Mouse (Mus musculus) intestine, embryonic 16.5 days (tissue): ENCODE data around the gene Piezo1. TPM values are rescaled to one million over a fixed set of nuclear protein-coding genes. Genes with fewer than 3 reads are reported as not detected.

Experiments
- ATAC-seq: fragments of 200-750 bp; cut with Nextera tagmentation; 2 replicates; pipeline ENCODE4 v1.8.0; 2017; ENCODE audit warnings: moderate TSS enrichment, moderate library complexity
- H3K27ac ChIP-seq: fragments of 300-500 bp; sonication (generic); 2 replicates; pipeline ENCODE4 v1.5.1; 2014; ENCODE audit warnings: mild to moderate bottlenecking, low read length
- H3K27me3 ChIP-seq: fragments of 300-500 bp; sonication (generic); replicated peaks from 2 replicates; pipeline ENCODE4 v1.6.1; 2014; ENCODE audit warnings: low read length, control low read depth, mixed read lengths; ENCODE audit not compliant: control insufficient read depth, insufficient read depth
- H3K36me3 ChIP-seq: fragments of 300-500 bp; sonication (generic); 2 replicates; pipeline ENCODE4 v1.6.1; 2014; ENCODE audit warnings: low read length, control low read depth; ENCODE audit not compliant: control insufficient read depth, insufficient read depth
- H3K4me1 ChIP-seq: fragments of 300-500 bp; sonication (generic); 2 replicates; pipeline ENCODE4 v1.6.1; 2014; ENCODE audit warnings: low read length, control low read depth, mixed read lengths; ENCODE audit not compliant: control insufficient read depth, insufficient read depth
- H3K4me2 ChIP-seq: fragments of 300-500 bp; sonication (generic); 2 replicates; pipeline ENCODE4 v1.6.1; 2014; ENCODE audit warnings: low read depth, low read length, control low read depth
- H3K4me3 ChIP-seq: fragments of 300-500 bp; sonication (generic); 2 replicates; pipeline ENCODE4 v1.5.1; 2014; ENCODE audit warnings: mild to moderate bottlenecking, low read length
- H3K9ac ChIP-seq: fragments of 300-500 bp; sonication (generic); 2 replicates; pipeline ENCODE4 v1.6.1; 2014; ENCODE audit warnings: low read depth, low read length
- H3K9me3 ChIP-seq: fragments of 300-500 bp; sonication (generic); 2 replicates; pipeline ENCODE4 v1.6.1; 2016; ENCODE audit warnings: low read length, control low read depth; ENCODE audit not compliant: control insufficient read depth
- WGBS: fragments of 180-500 bp; shearing (Covaris S2); extraction: QIAGEN DNeasy Blood & Tissue Kit; methylation state at CpG from one replicate; pipeline ENCODE4 v1.1.7; 2014; 5-methylcytosine and 5-hydroxymethylcytosine counted together
- polyA plus RNA-seq: library from polyadenylated mRNA; unstranded; fragments of >200 nt; fragmentation: Nextera tagmentation; extraction: Ambion mirVana; gene quantifications from 2 replicates; pipeline ENCODE4 v1.2.1, GENCODE M21; 2015

The Piezo1 gene
- polyA plus RNA-seq, 1 experiment from 2014 or later = 11.3 TPM

GRCm38 (mm10) chr8:122537812-122538211, 13.3 kb downstream of the Piezo1 start:
- peak; percentile 23; the same call in 1 of the 2 replicates for ATAC-seq

DNA sequence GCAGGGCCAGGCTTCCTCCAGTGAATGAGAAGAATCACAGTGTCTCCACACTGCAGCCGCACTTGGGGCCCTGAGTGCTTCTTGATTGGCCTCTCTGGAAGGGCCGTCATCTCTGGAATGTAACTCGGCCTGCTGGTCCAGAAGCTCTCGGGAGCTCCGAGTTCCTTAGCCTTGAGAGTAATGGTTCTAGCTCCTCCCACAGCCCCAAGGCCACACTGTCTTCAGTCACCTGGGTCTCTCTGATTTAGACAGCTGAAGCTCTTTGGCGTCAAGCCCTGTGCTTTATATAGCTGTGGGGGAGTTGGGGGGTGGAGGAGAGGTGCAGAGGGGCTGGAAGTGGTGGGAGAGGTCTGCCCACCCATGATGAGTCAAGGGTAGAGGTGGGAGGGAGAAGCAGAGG, 14.1 kb downstream of the Piezo1 start:
- Histone ChIP-seq H3K4me2 (0 out of 2 replicates have a peak overlapping the region, but pooled peaks have one; percentile 17), H3K36me3 (no peaks in the 10 kb centered on the region)

More at GRCm38 (mm10) chr8:122537812-122538211, 13.3 kb downstream of the Piezo1 start:
- Histone ChIP-seq H3K9me3 (no peaks in the 10 kb centered on the region), H3K27me3 (no peaks in the 10 kb centered on the region), H3K4me1 (peaks cover 24% of the 10 kb centered on the region), H3K27ac (peak overlapping the region; percentile 90), H3K9ac (0 out of 2 replicates have a peak overlapping the region, but pooled peaks have one; percentile 30), H3K36me3 (no peaks in the 10 kb centered on the region), H3K4me2 (no peak overlapping the region), H3K4me3 (no peak overlapping the region)
- WGBS = 63% methylated on average over 2 of the region's 2 CpGs

DNA sequence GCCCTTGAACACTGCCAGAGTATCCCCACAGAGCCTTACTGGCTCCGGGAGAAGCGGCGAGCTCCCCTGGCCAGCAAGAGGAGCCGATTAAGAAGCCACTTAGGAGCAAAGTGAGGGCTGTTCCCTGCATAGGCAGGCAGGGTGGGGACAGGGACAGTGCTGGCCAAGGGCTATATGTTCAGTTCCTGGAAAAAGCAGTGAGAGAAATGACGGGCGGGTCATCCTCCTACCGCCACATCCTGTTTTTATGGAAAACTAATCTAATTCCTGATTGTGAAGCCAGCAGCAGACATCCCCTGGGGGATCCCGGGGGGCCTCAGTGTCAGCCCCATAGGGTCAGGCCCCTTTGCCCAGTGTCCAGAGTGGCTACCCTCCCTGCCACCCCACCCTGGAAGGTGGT, 19.8 kb downstream of the Piezo1 start:
- Histone ChIP-seq H3K4me1 (peaks cover 21% of the 10 kb centered on the region), H3K9me3 (no peaks in the 10 kb centered on the region), H3K4me2 (no peak overlapping the region), H3K27ac (peak overlapping the region; percentile 46), H3K36me3 (no peaks in the 10 kb centered on the region), H3K27me3 (no peaks in the 10 kb centered on the region), H3K4me3 (no peak overlapping the region), H3K9ac (peak overlapping the region; percentile 29; the same call in 1 of the 2 replicates)
- ATAC-seq = no peak
- WGBS = 80% methylated on average over 8 of the region's 8 CpGs

More for the DNA sequence above, 14.1 kb downstream of the Piezo1 start:
- ATAC-seq = peak; percentile 90
- H3K4me3 ChIP-seq = no peak overlapping the region
- 15% methylated on average over 6 of the region's 6 CpGs for WGBS
- H3K9me3 ChIP-seq = no peaks in the 10 kb centered on the region
- H3K4me1 ChIP-seq = peaks cover 24% of the 10 kb centered on the region
- H3K27ac ChIP-seq = peak overlapping the region; percentile 90
- H3K27me3 ChIP-seq = no peaks in the 10 kb centered on the region
- H3K9ac ChIP-seq = peak overlapping the region; percentile 30; the same call in 1 of the 2 replicates

DNA sequence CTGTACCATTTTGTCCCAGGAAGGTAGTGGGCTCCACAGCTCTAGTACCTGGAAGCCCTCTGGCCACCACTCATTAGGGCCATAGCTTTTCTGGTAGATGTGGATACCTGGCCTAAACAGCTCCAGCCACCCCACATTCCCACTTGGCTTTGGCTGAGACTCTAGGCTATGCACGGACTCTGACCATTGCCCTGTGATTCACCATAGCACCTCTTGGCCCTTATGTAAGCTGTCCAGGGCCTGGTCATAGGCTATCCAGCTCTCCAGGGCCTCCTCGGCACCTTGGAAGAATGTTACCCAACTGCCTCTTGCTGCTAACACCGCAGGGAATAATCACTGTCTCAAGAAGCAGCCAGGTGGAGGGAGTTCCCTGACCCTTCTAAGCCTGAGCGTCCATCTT, 22.0 kb downstream of the Piezo1 start:
- Histone ChIP-seq H3K4me1 (peaks cover 36% of the 10 kb centered on the region), H3K4me2 (no peak overlapping the region), H3K27ac (no peak overlapping the region), H3K4me3 (no peak overlapping the region), H3K27me3 (no peaks in the 10 kb centered on the region), H3K9me3 (no peaks in the 10 kb centered on the region), H3K36me3 (no peaks in the 10 kb centered on the region), H3K9ac (no peak overlapping the region)
- 88% methylated on average over 4 of the region's 4 CpGs for WGBS
- ATAC-seq = no peak

- Histone ChIP-seq H3K27ac (no peak overlapping the region), H3K4me3 (no peak overlapping the region), H3K9me3 (no peaks in the 10 kb centered on the region), H3K4me2 (no peak overlapping the region), H3K4me1 (peaks cover 47% of the 10 kb centered on the region), H3K27me3 (no peaks in the 10 kb centered on the region), H3K9ac (no peak overlapping the region), H3K36me3 (no peaks in the 10 kb centered on the region)
- 91% methylated on average over 3 of the region's 3 CpGs for WGBS
- no peak for ATAC-seq
Observed at GRCm38 (mm10) chr8:122527937-122528336, 23.2 kb downstream of the Piezo1 start.

- Histone ChIP-seq H3K9ac (no peak overlapping the region), H3K4me2 (no peak overlapping the region), H3K4me1 (peaks cover 48% of the 10 kb centered on the region), H3K9me3 (no peaks in the 10 kb centered on the region), H3K36me3 (no peaks in the 10 kb centered on the region), H3K4me3 (no peak overlapping the region), H3K27ac (peak overlapping the region; percentile 66), H3K27me3 (no peaks in the 10 kb centered on the region)
- ATAC-seq = no peak
- WGBS = 42% methylated on average over 7 of the region's 7 CpGs
Observed at GRCm38 (mm10) chr8:122526526-122527170, 24.5 kb downstream of the Piezo1 start.

GRCm38 (mm10) chr8:122526084-122526483, 25.0 kb downstream of the Piezo1 start:
- no peaks in the 10 kb centered on the region for H3K9me3 ChIP-seq
- no peak overlapping the region for H3K4me3 ChIP-seq
- peak overlapping the region; percentile 66 for H3K27ac ChIP-seq
- no peaks in the 10 kb centered on the region for H3K36me3 ChIP-seq
- H3K4me1 ChIP-seq = peaks cover 46% of the 10 kb centered on the region
- H3K4me2 ChIP-seq = no peak overlapping the region
- no peaks in the 10 kb centered on the region for H3K27me3 ChIP-seq
- ATAC-seq = no peak
- H3K9ac ChIP-seq = no peak overlapping the region
- WGBS = 59% methylated on average over 3 of the region's 3 CpGs

GRCm38 (mm10) chr8:122525004-122525403, 26.1 kb downstream of the Piezo1 start:
- peaks cover 46% of the 10 kb centered on the region for H3K4me1 ChIP-seq
- WGBS = 68% methylated on average over 6 of the region's 6 CpGs
- H3K27ac ChIP-seq = 0 out of 2 replicates have a peak overlapping the region, but pooled peaks have one; percentile 34
- H3K9me3 ChIP-seq = no peaks in the 10 kb centered on the region
- no peak overlapping the region for H3K4me3 ChIP-seq
- no peaks in the 10 kb centered on the region for H3K27me3 ChIP-seq
- no peaks in the 10 kb centered on the region for H3K36me3 ChIP-seq
- 0 out of 2 replicates have a peak, but pooled peaks have one; percentile 28 for ATAC-seq
- peak overlapping the region; percentile 2; the same call in 1 of the 2 replicates for H3K9ac ChIP-seq
- H3K4me2 ChIP-seq = no peak overlapping the region

- H3K9me3 ChIP-seq = no peaks in the 10 kb centered on the region
- no peaks in the 10 kb centered on the region for H3K27me3 ChIP-seq
- 0 out of 2 replicates have a peak overlapping the region, but pooled peaks have one; percentile 2 for H3K9ac ChIP-seq
- 79% methylated on average over 6 of the region's 6 CpGs for WGBS
- H3K36me3 ChIP-seq = no peaks in the 10 kb centered on the region
- H3K4me1 ChIP-seq = peaks cover 46% of the 10 kb centered on the region
- ATAC-seq = no peak
- no peak overlapping the region for H3K4me3 ChIP-seq
- H3K4me2 ChIP-seq = no peak overlapping the region
- H3K27ac ChIP-seq = peak overlapping the region; percentile 34; the same call in 1 of the 2 replicates
Observed at GRCm38 (mm10) chr8:122524506-122524905, 26.6 kb downstream of the Piezo1 start.
